Mouse (Mus musculus) gastrocnemius, adult 18-20 months (tissue): ENCODE measurements around the gene Gm17727. TPM values are rescaled to one million over a fixed set of nuclear protein-coding genes. Genes with fewer than 3 reads are reported as not detected.
"Not testable (repeated sequence)": the region's sequence is repeated elsewhere in the genome, so short reads cannot be mapped to it uniquely, and the experiment has no call there.

Experiments
- DNase-seq: peaks from one replicate; pipeline ENCODE4 v3.0.0; 2021; ENCODE audit warnings: low spot score
- long read RNA-seq, 2 experiments: library from polyadenylated mRNA; stranded (forward); transcript quantifications; one replicate each; pipeline ENCODE4 v2.0.0; 2021
- total RNA-seq, 2 experiments: library from RNA; stranded (reverse); gene quantifications; 2 replicates each; pipeline ENCODE4 v1.2.3; 2021

The Gm17727 gene
- total RNA-seq = not detected
- long read RNA-seq, experiment 1 = 0 reads
- long read RNA-seq, experiment 2 = 0 reads

DNA sequence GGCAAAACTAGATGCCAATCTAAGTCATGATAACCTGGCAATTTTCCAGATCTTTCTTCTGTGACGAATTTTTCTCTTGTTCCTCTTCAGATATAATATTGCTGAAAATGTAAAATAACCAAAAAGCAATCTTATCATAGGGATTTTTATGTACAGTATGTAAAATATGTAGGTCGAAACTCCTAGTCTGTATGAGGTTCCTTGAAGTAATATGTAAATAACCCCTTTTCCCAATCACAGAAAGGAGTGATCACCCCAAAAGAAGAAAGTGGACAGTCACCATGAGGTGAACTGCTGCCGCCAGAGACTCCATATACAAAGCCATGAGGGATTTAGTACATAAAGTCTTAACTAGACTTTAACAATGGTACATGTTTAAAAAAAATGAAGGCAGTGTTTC lies at the start of gene Gm17727:
Gene Gm17727 (minus strand): TSS at position 101 of the 400 bp plus-strand sequence.
- DNase-seq = no peak

DNA sequence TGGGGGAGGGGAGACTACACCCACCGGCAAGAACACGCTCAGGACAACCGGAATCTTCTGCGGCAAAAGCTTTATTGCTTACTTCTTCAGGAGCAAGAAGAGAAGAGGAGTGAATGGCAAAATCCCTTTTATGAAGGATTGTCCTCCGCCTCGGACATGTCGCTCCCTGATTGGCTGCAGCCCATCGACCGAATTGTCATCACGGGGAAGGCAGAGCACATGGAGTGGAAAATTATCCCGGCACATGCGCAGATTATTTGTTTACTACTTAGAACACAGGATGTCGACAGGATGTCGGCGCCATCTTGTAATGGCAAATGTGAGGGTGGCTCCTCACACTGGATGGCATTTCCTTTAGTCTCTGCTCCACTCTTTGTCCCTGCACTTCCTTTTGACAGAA lies 40.0 kb upstream of the Gm17727 start:
- DNase-seq = not testable (repeated sequence)

DNA sequence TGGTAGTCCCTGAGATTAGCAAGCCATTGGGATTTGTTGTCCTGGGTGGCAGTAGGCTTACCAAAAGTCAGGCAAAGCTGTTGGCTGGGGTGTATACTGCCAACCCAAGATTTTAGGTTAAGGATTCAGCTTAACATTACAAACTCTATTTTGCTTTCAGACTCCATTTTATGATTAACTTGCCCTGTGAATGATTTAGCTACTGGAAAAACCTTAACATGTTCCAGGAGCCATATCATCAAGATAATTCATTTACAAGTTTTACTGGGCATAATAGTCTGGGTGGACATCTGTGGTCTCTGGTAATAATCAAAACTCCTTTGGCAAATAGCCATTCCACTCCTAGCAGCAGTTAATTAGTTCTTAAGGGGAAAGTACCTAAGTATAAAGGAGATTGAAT lies 20.2 kb upstream of the Gm17727 start:
- no peak for DNase-seq

- no peak for DNase-seq
Measured at GRCm38 (mm10) chr9:35790001-35790400, 12.1 kb upstream of the Gm17727 start, which contains the start of the genes Gm27235 and D730048I06Rik. Gm27235 (minus strand) TSS chr9:35790101. D730048I06Rik (minus strand) TSS chr9:35790112.

GRCm38 (mm10) chr9:35756843-35757242 lies 21.1 kb downstream of the Gm17727 start:
- DNase-seq = no peak

DNA sequence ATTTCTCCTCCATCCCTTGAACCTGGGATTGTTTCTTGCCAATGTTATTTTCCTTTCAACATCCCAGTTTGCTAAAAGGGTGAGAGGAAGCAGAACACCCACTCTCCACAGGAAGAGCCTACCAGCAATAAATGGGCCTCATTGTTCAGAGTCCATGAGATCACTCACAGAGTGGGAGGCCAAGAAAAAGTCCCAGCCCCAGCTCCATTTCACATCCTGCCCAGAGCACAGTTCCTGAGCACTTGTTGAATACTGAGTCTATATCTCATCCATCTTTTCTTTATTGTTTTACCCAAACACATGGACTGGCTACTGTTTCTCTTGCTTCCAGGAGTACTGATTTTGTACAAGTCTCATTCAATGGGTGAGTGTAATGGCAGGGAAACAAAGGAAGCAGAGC lies 37.2 kb downstream of the Gm17727 start, which contains the start of gene Gm17677:
Gene Gm17677 (plus strand): TSS at position 301 of the 400 bp plus-strand sequence.
- no peak for DNase-seq

Other genes with a start within 250 kb of the Gm17727 start
- not detected for gene Ddx25, start 219.6 kb downstream of the Gm17727 start, total RNA-seq
- 10 to 100 TPM in 1 of 2 experiments, 1 to 10 TPM in 1; 9.2 to 10.3 TPM for gene Pus3, start 219.5 kb downstream of the Gm17727 start, total RNA-seq
- gene Pate2, start 207.8 kb downstream of the Gm17727 start, total RNA-seq = not detected
- gene Hyls1, start 207.7 kb downstream of the Gm17727 start, total RNA-seq = under 1 TPM; 0.80 to 0.95 TPM
- gene Pate4, start 166.2 kb downstream of the Gm17727 start, total RNA-seq = not detected
- gene Pate3, start 129.9 kb downstream of the Gm17727 start, total RNA-seq = not detected
- gene Pate1, start 90.7 kb downstream of the Gm17727 start, total RNA-seq = not detected
- gene Gm17677, start 37.1 kb downstream of the Gm17727 start, total RNA-seq = not detected
- not detected for gene Gm27235, start 12.0 kb upstream of the Gm17727 start, total RNA-seq
- not detected for gene D730048I06Rik, start 12.0 kb upstream of the Gm17727 start, total RNA-seq
- not detected for gene 9230110F15Rik, start 66.0 kb upstream of the Gm17727 start, total RNA-seq
- gene 9230113P08Rik, start 130.3 kb upstream of the Gm17727 start, total RNA-seq = not detected